Mouse (Mus musculus) ES-E14 (cell line): ENCODE data around the gene Gm6882. TPM values are rescaled to one million over a fixed set of nuclear protein-coding genes. Genes with fewer than 3 reads are reported as not detected.
"Not testable (repeated sequence)": the region's sequence is repeated elsewhere in the genome, so short reads cannot be mapped to it uniquely, and the experiment has no call there.

Experiments
- DNase-seq: peaks from one replicate; pipeline ENCODE4 v3.0.0-alpha.2; 2013; ENCODE audit warnings: low read depth, low spot score
- H3K27ac ChIP-seq: 2 replicates; pipeline ENCODE4 v1.5.1; 2012; ENCODE audit warnings: low read depth, mild to moderate bottlenecking, low read length, moderate library complexity, mixed read lengths; ENCODE audit not compliant: poor library complexity, insufficient read depth, severe bottlenecking
- H3K36me3 ChIP-seq: 2 replicates; pipeline ENCODE4 v1.6.1; 2012; ENCODE audit warnings: mild to moderate bottlenecking, low read length, moderate library complexity, mixed read lengths; ENCODE audit not compliant: control insufficient read depth, poor library complexity, insufficient read depth, severe bottlenecking
- H3K4me1 ChIP-seq, 2 experiments: fragments of 150-350 bp in 1 of 2; sonication (generic) in 1 of 2; 2 replicates each; pipeline ENCODE4 v1.6.1; 2012; ENCODE audit warnings: low read length in 2 of 2, mild to moderate bottlenecking in 1 of 2, mixed read lengths in 1 of 2; ENCODE audit not compliant: control insufficient read depth in 2 of 2, insufficient read depth in 2 of 2, poor library complexity in 1 of 2
- H3K4me3 ChIP-seq, 2 experiments: fragments of 150-350 bp in 1 of 2; sonication (generic) in 1 of 2; 2 replicates each; pipeline ENCODE4 v1.5.1; 2012; ENCODE audit warnings: low read length in 2 of 2, low read depth in 1 of 2, mild to moderate bottlenecking in 1 of 2, mixed read lengths in 1 of 2; ENCODE audit not compliant: insufficient read depth in 1 of 2, poor library complexity in 1 of 2, severe bottlenecking in 1 of 2
- H3K9ac ChIP-seq: 2 replicates; pipeline ENCODE4 v1.6.1; 2012; ENCODE audit warnings: low read depth, mild to moderate bottlenecking, low read length, mixed read lengths; ENCODE audit not compliant: poor library complexity, insufficient read depth, severe bottlenecking
- H3K9me3 ChIP-seq: fragments of 150-350 bp; sonication (generic); 2 replicates; pipeline ENCODE4 v1.6.1; 2012; ENCODE audit warnings: low read depth, mild to moderate bottlenecking, low read length; ENCODE audit not compliant: control insufficient read depth, insufficient read depth
- in situ Hi-C, 2 experiments: fragments of 600-800 bp; cut with MboI; formaldehyde crosslinking; loops; one replicate each; pipeline ENCODE4 v1.15.1; 2025; ENCODE audit warnings: low sequenced_read_pairs in 2 of 2, inconsistent platforms in 1 of 2; ENCODE audit not compliant: unreplicated experiment in 2 of 2
- total RNA-seq: library from RNA; depleted of rRNA; stranded (reverse); fragments of 300-350 nt; gene quantifications from 2 replicates; pipeline ENCODE4 v1.2.3, GENCODE M21; 2012; rRNA removed

The Gm6882 gene
- total RNA-seq = not detected in 2 replicates

- H3K36me3 ChIP-seq, H3K9ac ChIP-seq, in situ Hi-C loops, DNase-seq, H3K27ac ChIP-seq, H3K4me1 ChIP-seq, H3K4me3 ChIP-seq, H3K9me3 ChIP-seq: not testable (repeated sequence)
These were observed at the start of gene Gm6882 for GRCm38 (mm10) chr7:21432645-21433044. Gene Gm6882, minus strand, starts transcription at chr7:21432745.

Other genes with a start within 250 kb of the Gm6882 start
- gene Gm5157, start 242.3 kb downstream of the Gm6882 start, total RNA-seq = 0.18 TPM in 1 of 2 replicates, not detected in the other
- gene Vmn1r124, start 172.1 kb downstream of the Gm6882 start, total RNA-seq = not detected in 2 replicates
- gene Vmn1r125, start 160.6 kb downstream of the Gm6882 start, total RNA-seq = not detected in 2 replicates
- gene Vmn1r126, start 131.3 kb downstream of the Gm6882 start, total RNA-seq = not detected in 2 replicates
- gene Vmn1r127, start 112.9 kb downstream of the Gm6882 start, total RNA-seq = not detected in 2 replicates
- gene Vmn1r128, start 83.4 kb downstream of the Gm6882 start, total RNA-seq = not detected in 2 replicates
- not detected in 2 replicates for gene Vmn1r129, start 71.5 kb downstream of the Gm6882 start, total RNA-seq
- gene Vmn1r130, start 79.0 kb upstream of the Gm6882 start, total RNA-seq = not detected in 2 replicates
- not detected in 2 replicates for gene Vmn1r131, start 113.3 kb upstream of the Gm6882 start, total RNA-seq
- not detected in 2 replicates for gene Vmn1r132, start 181.3 kb upstream of the Gm6882 start, total RNA-seq